Mouse (Mus musculus) hematopoietic stem cell, adult 5-6 weeks (primary cell): ENCODE data around the gene Sat2. TPM values are rescaled to one million over a fixed set of nuclear protein-coding genes. Genes with fewer than 3 reads are reported as not detected.

Experiments
- ATAC-seq, 2 experiments: fragments of 125-278 bp in 1 of 2; replicated peaks in 1 of 2; 2 replicates each; pipeline ENCODE4 v1.8.0; 2016 to 2017; ENCODE audit warnings: inconsistent platforms in 2 of 2, mild to moderate bottlenecking in 2 of 2, moderate number of reproducible peaks in 2 of 2, low read depth in 1 of 2, moderate TSS enrichment in 1 of 2; ENCODE audit not compliant: low FRiP score in 2 of 2, poor library complexity in 2 of 2, severe bottlenecking in 2 of 2, insufficient read depth in 1 of 2, low TSS enrichment in 1 of 2
- total RNA-seq: library from RNA; stranded (forward); fragments of 172-1452, 232-1000 nt; gene quantifications from 2 replicates; pipeline ENCODE4 v1.2.3, GENCODE M21; 2017

Gene Sat2
- total RNA-seq, 1 experiment from 2014 or later: not detected

GRCm38 (mm10) chr11:69657462-69657881 lies 35.6 kb downstream of the Sat2 start:
- ATAC-seq: no peak

GRCm38 (mm10) chr11:69661221-69661881 lies 39.5 kb downstream of the Sat2 start:
- ATAC-seq: no peak

- ATAC-seq: peak; percentile 83 to 85
Measured at GRCm38 (mm10) chr11:69662213-69662966, 40.6 kb downstream of the Sat2 start, which contains the start of gene Mpdu1. Gene Mpdu1 (minus strand): TSS chr11:69662642.

GRCm38 (mm10) chr11:69662967-69663671 lies 41.3 kb downstream of the Sat2 start:
- ATAC-seq: no peak

GRCm38 (mm10) chr11:69663795-69664194 lies 42.0 kb downstream of the Sat2 start:
- no peak for ATAC-seq

GRCm38 (mm10) chr11:69664841-69665240 lies 43.0 kb downstream of the Sat2 start:
- ATAC-seq: no peak

- ATAC-seq: no peak
Measured at GRCm38 (mm10) chr11:69665457-69665960, 43.7 kb downstream of the Sat2 start.

GRCm38 (mm10) chr11:69665961-69666664 lies 44.3 kb downstream of the Sat2 start, which contains the start of gene Cd68:
Gene Cd68 (minus strand): TSS chr11:69666153.
- ATAC-seq: peak; percentile 2 to 55; a peak in 2 of 4 replicates

- no peak for ATAC-seq
Measured at GRCm38 (mm10) chr11:69666665-69667005, 44.8 kb downstream of the Sat2 start.

- ATAC-seq: peak; percentile 54 to 65
Measured at GRCm38 (mm10) chr11:69670786-69671725, 49.2 kb downstream of the Sat2 start.

GRCm38 (mm10) chr11:69671726-69672124 lies 49.9 kb downstream of the Sat2 start:
- ATAC-seq: peak in 1 of 2 experiments; percentile 15; a peak in 2 of 4 replicates

- ATAC-seq: peak; percentile 89 to 90
Measured at GRCm38 (mm10) chr11:69672211-69672706, 50.4 kb downstream of the Sat2 start, which contains the start of gene Eif4a1. Gene Eif4a1 (minus strand): TSS chr11:69672423.

Other genes with a start within 250 kb of the Sat2 start
- gene Naa38, start 226.5 kb upstream of the Sat2 start, total RNA-seq: 93.2 and 152 TPM in 2 replicates
- gene Cyb5d1, start 226.4 kb upstream of the Sat2 start, total RNA-seq: 59.7 and 69.7 TPM in 2 replicates
- 0.74 and 1.5 TPM in 2 replicates for gene Tmem88, start 223.8 kb upstream of the Sat2 start, total RNA-seq
- gene Kdm6b, start 208.3 kb upstream of the Sat2 start, total RNA-seq: 4.4 and 12.4 TPM in 2 replicates
- gene Dnah2, start 72.9 kb upstream of the Sat2 start, total RNA-seq: under 0.01 TPM in 1 of 2 replicates, not detected in the other
- gene Efnb3, start 61.8 kb upstream of the Sat2 start, total RNA-seq: 0.10 TPM in 1 of 2 replicates, not detected in the other
- 4.6 and 6.4 TPM in 2 replicates for gene Wrap53, start 41.8 kb upstream of the Sat2 start, total RNA-seq
- 68.4 and 96.6 TPM in 2 replicates for gene Trp53, start 41.7 kb upstream of the Sat2 start, total RNA-seq
- 1.0 and 7.6 TPM in 2 replicates for gene Atp1b2, start 16.1 kb upstream of the Sat2 start, total RNA-seq
- not detected in 2 replicates for gene Shbg, start 4.1 kb upstream of the Sat2 start, total RNA-seq
- 51.2 and 60.8 TPM in 2 replicates for gene Fxr2, start 11.0 kb downstream of the Sat2 start, total RNA-seq
- 1.5 TPM in 1 of 2 replicates, not detected in the other for gene Sox15, start 33.3 kb downstream of the Sat2 start, total RNA-seq
- 41.3 and 73.7 TPM in 2 replicates for gene Mpdu1, start 40.6 kb downstream of the Sat2 start, total RNA-seq
- 11.4 and 16.7 TPM in 2 replicates for gene Cd68, start 44.1 kb downstream of the Sat2 start, total RNA-seq
- 838 and 888 TPM in 2 replicates for gene Eif4a1, start 50.4 kb downstream of the Sat2 start, total RNA-seq
- 99.1 and 105 TPM in 2 replicates for gene Senp3, start 60.1 kb downstream of the Sat2 start, total RNA-seq
- gene Tnfsf13, start 63.8 kb downstream of the Sat2 start, total RNA-seq: 13.9 and 15.9 TPM in 2 replicates
- 1.4 and 3.3 TPM in 2 replicates for gene Tnfsf12, start 73.8 kb downstream of the Sat2 start, total RNA-seq
- 1.5 and 2.9 TPM in 2 replicates for gene Tnfsfm13, start 74.1 kb downstream of the Sat2 start, total RNA-seq
- gene Polr2a, start 136.6 kb downstream of the Sat2 start, total RNA-seq: 11.3 and 55.7 TPM in 2 replicates
- gene Slc35g3, start 139.9 kb downstream of the Sat2 start, total RNA-seq: not detected in 2 replicates
- 4.4 and 6.9 TPM in 2 replicates for gene Zbtb4, start 143.9 kb downstream of the Sat2 start, total RNA-seq
- 11.4 and 21.2 TPM in 2 replicates for gene Chrnb1, start 173.9 kb downstream of the Sat2 start, total RNA-seq
- 3.9 and 5.4 TPM in 2 replicates for gene Fgf11, start 179.8 kb downstream of the Sat2 start, total RNA-seq
- gene Tmem102, start 183.6 kb downstream of the Sat2 start, total RNA-seq: 0.30 and 1.0 TPM in 2 replicates
- gene Gm39566, start 193.3 kb downstream of the Sat2 start, total RNA-seq: not detected in 2 replicates
- gene Spem2, start 196.4 kb downstream of the Sat2 start, total RNA-seq: not detected in 2 replicates
- gene Spem1, start 200.2 kb downstream of the Sat2 start, total RNA-seq: not detected in 2 replicates
- gene Nlgn2, start 215.8 kb downstream of the Sat2 start, total RNA-seq: 8.7 and 17.8 TPM in 2 replicates
- 130 and 149 TPM in 2 replicates for gene Tmem256, start 216.5 kb downstream of the Sat2 start, total RNA-seq
- gene Plscr3, start 224.4 kb downstream of the Sat2 start, total RNA-seq: 27.2 and 33.3 TPM in 2 replicates
- gene Tnk1, start 236.7 kb downstream of the Sat2 start, total RNA-seq: 0.50 and 4.4 TPM in 2 replicates